Mouse (Mus musculus): ENCODE data around the gene Phc3.

DNA sequence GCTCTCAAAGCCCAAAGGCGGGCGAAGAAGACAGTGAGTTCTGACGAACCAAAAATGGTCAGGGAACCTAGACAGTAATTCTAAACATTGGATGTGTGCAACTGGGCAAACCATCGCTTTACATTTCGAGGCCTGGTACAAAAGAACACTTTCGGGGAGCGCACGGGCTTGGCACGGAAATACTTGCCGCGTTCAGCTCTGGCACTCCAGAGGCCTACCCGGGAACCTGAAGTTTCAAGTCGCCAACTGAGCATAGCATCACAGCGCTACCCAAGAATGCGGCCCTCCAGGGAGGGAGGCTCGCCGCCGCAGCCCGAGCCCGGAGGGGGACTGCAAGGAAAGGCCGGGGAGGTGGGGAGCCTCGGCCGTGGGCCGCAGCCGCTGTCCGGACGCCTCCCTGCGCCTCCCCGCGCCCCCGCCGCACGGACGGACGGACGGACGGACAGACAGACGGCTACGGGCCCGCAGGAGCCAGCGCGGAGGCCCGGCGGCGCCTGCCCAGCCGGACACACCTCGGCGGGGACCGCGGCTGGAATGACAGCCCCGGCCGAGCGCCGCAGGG is 603 bp downstream of the Phc3 start:
- no peak for TF ChIP-seq CTCF (conservative IDR thresholded peaks at IDR 0.05; ENCODE audit: insufficient read depth, insufficient read length, low read depth, low read length)
- no peak for TF ChIP-seq POLR2A (IDR thresholded peaks at IDR 0.05; ENCODE audit: low read depth, low read length)

Measured in kidney, adult 2 months (tissue).